In the genomic region with DNA sequence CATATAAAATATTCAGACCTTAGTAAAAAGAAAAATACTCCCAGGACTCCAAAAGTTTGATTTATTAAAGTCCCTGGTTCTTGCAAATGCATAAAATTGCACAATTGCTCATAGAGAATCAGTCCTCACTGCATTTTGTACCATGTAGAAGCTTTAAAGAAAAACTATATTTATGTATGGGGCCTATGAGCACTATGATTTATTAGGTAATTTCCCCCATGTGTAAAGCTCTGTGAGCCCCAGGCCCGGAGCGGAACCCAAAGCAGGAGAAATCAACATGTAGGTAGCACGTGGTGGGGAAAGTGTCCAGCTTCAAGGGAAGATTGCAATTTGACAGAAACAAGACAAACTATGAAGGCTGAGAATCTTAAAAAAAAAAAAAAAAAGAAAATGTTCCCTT, we compare ENCODE assay signal across 21 mouse cellular contexts.
DNase-seq lines count a peak whose midpoint lies in the region; ATAC-seq and TF ChIP-seq lines count a peak whose summit lies in the region.
"Had no signal": no experiment of that assay in that cellular context is flagged by ENCODE, and none has a peak within 500 bp of the region (broad histone marks: within the 10 kb centered on the region; RNA-seq: fewer than 3 reads in every experiment).

No protein-coding gene starts in this region.

- TF ChIP-seq POLR2A in embryonic fibroblast, embryonic 13.5 days (IDR thresholded peaks at IDR 0.05; ENCODE audit: low read depth, low read length) = no peak

- no peaks in the 10 kb centered on the region for H3K4me1 ChIP-seq in embryonic fibroblast, embryonic 13.5 days (ENCODE audit: control insufficient read depth, insufficient read depth, low read length)
- H3K4me1 ChIP-seq in limb, embryonic 13.5 days = peaks cover 16% of the 10 kb centered on the region
- H3K4me1 ChIP-seq in limb, embryonic 15.5 days = peaks cover 11% of the 10 kb centered on the region
- H3K4me1 ChIP-seq: embryonic facial prominence, embryonic 10.5 days; embryonic facial prominence, embryonic 12.5 days; forebrain, embryonic 10.5 days; forebrain, embryonic 13.5 days; forebrain, embryonic 15.5 days had no signal

- H3K27ac ChIP-seq in embryonic fibroblast, embryonic 13.5 days (ENCODE audit: insufficient read depth, low read length) = peak overlapping the region; percentile 86
- H3K27ac ChIP-seq in limb, embryonic 13.5 days = peak overlapping the region; percentile 76; the same call in 1 of the 2 replicates
- H3K27ac ChIP-seq in limb, embryonic 15.5 days = peak overlapping the region; percentile 82
- H3K27ac ChIP-seq: embryonic facial prominence, embryonic 10.5 days; embryonic facial prominence, embryonic 12.5 days; forebrain, embryonic 10.5 days; forebrain, embryonic 13.5 days; forebrain, embryonic 15.5 days had no signal

- no peak for TF ChIP-seq CTCF in embryonic fibroblast, embryonic 13.5 days (IDR thresholded peaks at IDR 0.05; ENCODE audit: borderline replicate concordance, insufficient read depth, low read length)

- DNase-seq in embryo, embryonic 11 days = no peak
- no peak for DNase-seq in right cerebral cortex, postnatal 25 days
- DNase-seq: adrenal gland, adult 2 months; adrenal gland, postnatal 10 days; adrenal gland, postnatal 25 days; cerebellum, adult 11 months; cerebellum, adult 18-20 months; cerebellum, adult 8-10 months; cerebellum, adult 9-11 months; cerebellum, postnatal 14 days; cerebellum, postnatal 36 days; forebrain, postnatal 0 days had no signal

- H3K4me2 ChIP-seq in limb, embryonic 13.5 days (replicated peaks) = no peak overlapping the region
- no peak overlapping the region for H3K4me2 ChIP-seq in limb, embryonic 15.5 days
- H3K4me2 ChIP-seq: embryonic facial prominence, embryonic 12.5 days; forebrain, embryonic 13.5 days; forebrain, embryonic 15.5 days had no signal

- H3K4me3 ChIP-seq in embryonic fibroblast, embryonic 13.5 days (ENCODE audit: insufficient read depth, low read length) = no peak overlapping the region
- H3K4me3 ChIP-seq in limb, embryonic 13.5 days = no peak overlapping the region
- H3K4me3 ChIP-seq in limb, embryonic 15.5 days = no peak overlapping the region
- H3K4me3 ChIP-seq: embryonic facial prominence, embryonic 10.5 days; embryonic facial prominence, embryonic 12.5 days; erythroblast, embryonic 14.5 days; forebrain, embryonic 10.5 days; forebrain, embryonic 13.5 days; forebrain, embryonic 15.5 days had no signal

- whole genome bisulfite sequencing in limb, embryonic 13.5 days = 24% methylated on average over 3 of the region's 3 CpGs
- 29% methylated on average over 3 of the region's 3 CpGs for WGBS in limb, embryonic 15.5 days

- ATAC-seq in limb, embryonic 13.5 days (ENCODE audit: low FRiP score, low read depth) = peak; percentile 81
- ATAC-seq in limb, embryonic 15.5 days (ENCODE audit: insufficient number of reproducible peaks, low FRiP score, low TSS enrichment, low read depth) = 0 out of 2 replicates have a peak, but pooled peaks have one; percentile 61
- ATAC-seq: forebrain, embryonic 13.5 days; forebrain, embryonic 15.5 days; forebrain, postnatal 0 days had no signal

- no peaks in the 10 kb centered on the region for H3K27me3 ChIP-seq in limb, embryonic 13.5 days
- H3K27me3 ChIP-seq in limb, embryonic 15.5 days = no peaks in the 10 kb centered on the region
- H3K27me3 ChIP-seq: embryonic facial prominence, embryonic 12.5 days; forebrain, embryonic 13.5 days; forebrain, embryonic 15.5 days had no signal

- H3K9ac ChIP-seq in limb, embryonic 13.5 days = no peak overlapping the region
- H3K9ac ChIP-seq in limb, embryonic 15.5 days = no peak overlapping the region
- H3K9ac ChIP-seq: embryonic facial prominence, embryonic 12.5 days; forebrain, embryonic 13.5 days; forebrain, embryonic 15.5 days; forebrain, postnatal 0 days had no signal

- no peaks in the 10 kb centered on the region for H3K9me3 ChIP-seq in limb, embryonic 13.5 days
- no peaks in the 10 kb centered on the region for H3K9me3 ChIP-seq in limb, embryonic 15.5 days
- H3K9me3 ChIP-seq: embryonic facial prominence, embryonic 10.5 days; embryonic facial prominence, embryonic 12.5 days; forebrain, embryonic 10.5 days; forebrain, embryonic 13.5 days; forebrain, embryonic 15.5 days had no signal

- H3K36me3 ChIP-seq in limb, embryonic 13.5 days = no peaks in the 10 kb centered on the region
- no peaks in the 10 kb centered on the region for H3K36me3 ChIP-seq in limb, embryonic 15.5 days
- H3K36me3 ChIP-seq: embryonic facial prominence, embryonic 10.5 days; embryonic facial prominence, embryonic 12.5 days; forebrain, embryonic 10.5 days; forebrain, embryonic 15.5 days had no signal
